Mouse (Mus musculus) activated CD4-positive, CD25-positive, alpha-beta regulatory T cell, adult 4 months (primary cell): ENCODE data around the gene Mctp1. TPM values are rescaled to one million over a fixed set of nuclear protein-coding genes. Genes with fewer than 3 reads are reported as not detected.
"Not testable (repeated sequence)": the region's sequence is repeated elsewhere in the genome, so short reads cannot be mapped to it uniquely, and the experiment has no call there.

Source experiments
- ATAC-seq: one replicate; pipeline ENCODE4 v1.8.0; 2017
- polyA plus RNA-seq, 2 experiments: library from polyadenylated mRNA; unstranded; fragments of 100-300 nt; shearing (Covaris generic); gene quantifications; one replicate each; pipeline ENCODE4 v1.2.1; 2017

Gene Mctp1
- polyA plus RNA-seq, 2 experiments from 2014 or later: 7.9 to 13.6 TPM

GRCm38 (mm10) chr13:76482998-76483397 is 98.7 kb downstream of the Mctp1 start:
- no peak for ATAC-seq

- no peak for ATAC-seq
Measured at GRCm38 (mm10) chr13:76484086-76484709, 99.9 kb downstream of the Mctp1 start.

- ATAC-seq: no peak
Measured at GRCm38 (mm10) chr13:76515896-76516295, 131.6 kb downstream of the Mctp1 start.

GRCm38 (mm10) chr13:76523170-76523569 is 138.8 kb downstream of the Mctp1 start:
- ATAC-seq: no peak

DNA sequence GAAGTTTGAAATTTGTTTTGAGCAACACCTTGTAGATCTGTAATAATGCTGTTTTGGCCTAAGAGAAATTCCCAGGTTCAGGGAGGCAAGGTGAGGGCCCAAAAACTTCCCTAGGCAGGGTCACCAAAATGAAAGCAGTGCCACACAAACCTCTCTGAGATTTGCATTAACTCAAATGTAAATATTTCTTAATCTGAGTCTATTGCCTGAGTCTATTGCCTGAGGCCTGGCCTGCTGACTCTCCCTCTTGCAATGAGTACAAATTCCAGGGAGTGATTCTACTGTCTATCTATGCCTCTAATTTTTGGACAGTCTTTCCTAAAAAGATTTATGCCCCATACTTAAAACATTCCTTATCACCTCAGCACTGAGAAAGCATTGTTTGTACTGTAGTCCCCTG is 143.0 kb downstream of the Mctp1 start:
- no peak for ATAC-seq

DNA sequence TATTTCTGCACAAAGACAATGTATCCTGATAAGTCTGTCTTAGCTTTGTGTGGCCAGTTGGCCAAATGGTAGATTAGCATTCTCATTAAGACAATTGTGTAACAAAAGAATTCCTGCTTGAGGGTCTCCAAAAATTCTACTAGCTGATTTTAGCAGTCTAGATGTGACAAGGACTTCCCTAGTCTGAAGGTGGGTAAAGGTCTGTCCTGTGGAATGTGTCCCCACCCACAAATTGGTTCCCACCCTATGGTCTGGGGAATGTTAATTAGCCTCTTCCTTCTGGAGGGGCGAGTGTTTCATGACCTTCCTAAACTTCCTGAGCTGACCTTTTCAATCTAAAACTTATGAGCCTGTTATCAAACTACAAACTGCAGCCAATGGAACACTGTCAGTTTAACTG is 143.4 kb downstream of the Mctp1 start:
- no peak for ATAC-seq

DNA sequence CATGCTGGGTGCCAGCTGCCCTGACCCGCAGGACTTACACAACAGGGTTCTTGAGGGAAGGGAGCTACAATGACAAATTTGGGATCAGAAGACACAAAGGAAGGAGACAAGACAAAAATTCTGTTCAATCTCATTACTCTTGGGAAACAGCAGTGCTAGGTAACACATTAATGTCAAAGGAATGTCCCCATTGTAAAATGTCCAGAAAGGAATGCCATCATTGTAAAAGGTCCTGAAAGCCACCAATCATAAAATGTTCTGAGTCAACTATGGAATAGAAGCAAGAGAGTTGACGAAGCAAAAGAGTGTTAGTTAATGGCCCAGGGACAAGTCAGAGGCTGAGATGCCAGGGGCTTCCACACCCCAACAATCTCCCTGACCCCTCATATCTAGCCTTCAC is 145.6 kb downstream of the Mctp1 start:
- ATAC-seq: no peak

- no peak for ATAC-seq
Measured at GRCm38 (mm10) chr13:76530867-76531504, 146.7 kb downstream of the Mctp1 start.

DNA sequence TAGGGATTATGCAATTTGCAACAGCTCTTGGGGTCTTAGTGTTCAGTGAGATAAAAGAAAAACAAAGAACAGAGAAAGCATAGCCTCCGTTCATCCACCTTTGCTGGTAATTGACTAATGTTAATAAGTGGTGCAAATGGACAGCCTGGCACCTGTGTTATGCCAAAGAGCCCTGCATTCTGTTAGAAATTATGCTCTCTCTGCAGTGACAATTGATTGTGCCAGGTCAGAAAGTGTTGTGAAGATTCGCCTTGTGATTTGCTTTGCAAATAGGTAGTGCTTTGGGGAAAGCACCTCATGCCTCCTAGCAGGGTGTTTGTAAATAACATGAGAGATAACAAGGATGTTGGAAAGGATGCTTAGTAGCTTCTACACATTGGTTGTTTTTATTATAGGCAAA is 163.5 kb downstream of the Mctp1 start:
- ATAC-seq: no peak

DNA sequence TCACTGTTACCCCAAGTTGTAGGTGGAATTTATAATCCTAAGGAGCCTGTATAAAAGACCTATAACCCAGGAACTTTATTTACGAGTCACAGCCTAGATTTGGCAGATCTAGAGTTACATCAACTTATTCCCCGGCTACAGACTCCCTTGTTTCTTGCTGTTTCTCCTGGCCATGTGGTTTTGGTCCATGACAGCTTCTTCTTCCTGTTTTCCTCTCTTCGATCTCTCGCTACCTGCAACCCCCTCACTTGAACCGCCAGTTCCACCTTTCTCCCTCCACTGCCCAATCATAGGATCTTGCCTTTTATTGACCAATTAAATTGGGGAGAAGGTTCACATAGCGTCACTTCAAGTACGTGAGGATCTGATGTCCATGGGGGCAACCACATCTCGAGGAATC is 176.6 kb downstream of the Mctp1 start:
- no peak for ATAC-seq

DNA sequence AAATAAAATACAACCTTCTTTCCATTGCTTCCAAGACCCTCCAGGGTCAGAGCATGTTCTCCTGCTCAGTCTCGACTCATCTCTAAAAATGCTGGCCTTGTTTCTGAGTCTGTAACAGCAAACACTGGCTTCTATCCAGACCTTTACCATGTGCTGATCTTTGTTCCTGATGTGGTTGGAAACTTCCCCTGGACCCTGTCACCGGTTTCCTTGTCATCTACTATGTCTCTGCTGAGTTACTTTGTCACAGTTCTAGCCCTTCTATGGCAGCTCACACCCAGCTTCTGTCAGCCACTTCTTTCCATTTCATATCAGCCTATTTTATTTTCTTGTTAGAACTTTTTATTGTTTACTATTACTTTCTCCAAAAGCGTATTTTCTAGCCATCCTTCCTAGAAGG is 177.3 kb downstream of the Mctp1 start:
- no peak for ATAC-seq

GRCm38 (mm10) chr13:76564061-76564460 is 179.7 kb downstream of the Mctp1 start:
- ATAC-seq: no peak

DNA sequence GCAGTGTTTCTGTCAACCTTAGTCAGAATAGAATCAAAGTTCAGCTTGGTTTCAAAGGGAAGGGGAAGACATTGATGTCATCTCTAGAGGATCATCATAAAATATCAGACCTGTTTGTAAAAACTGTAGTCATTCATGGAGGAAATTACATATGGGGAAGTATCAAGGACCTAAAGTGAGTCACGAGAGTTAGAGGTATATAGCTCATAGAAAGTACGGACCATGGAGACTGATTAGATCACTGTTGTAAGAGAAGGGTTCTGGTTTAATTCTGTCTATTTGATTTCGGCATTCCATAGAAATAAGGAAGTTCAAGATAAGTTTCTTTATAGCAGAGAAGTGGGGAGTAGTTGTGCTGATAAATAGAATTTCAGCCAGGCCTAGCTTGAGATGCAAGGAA is 181.7 kb downstream of the Mctp1 start:
- no peak for ATAC-seq

DNA sequence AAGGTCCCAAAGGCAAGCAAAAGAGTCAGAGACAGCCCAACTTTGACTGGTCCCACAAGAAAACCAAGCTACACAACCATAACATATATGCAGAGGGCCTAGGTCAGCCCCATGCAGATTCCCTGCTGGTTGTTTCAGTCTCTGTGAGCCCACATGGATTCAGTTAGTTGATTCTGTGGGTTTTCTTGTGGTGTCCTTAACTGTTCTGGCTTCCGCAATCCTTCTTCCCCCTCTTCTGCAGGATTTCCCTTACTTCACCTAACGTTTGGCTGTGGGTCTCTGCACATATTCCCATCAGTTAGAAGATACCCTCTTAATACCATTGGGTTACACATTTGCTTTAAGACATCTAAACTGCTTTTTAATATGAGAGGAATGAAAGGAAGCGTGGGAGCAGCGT is 183.1 kb downstream of the Mctp1 start:
- no peak for ATAC-seq

GRCm38 (mm10) chr13:76568569-76569211 is 184.4 kb downstream of the Mctp1 start:
- no peak for ATAC-seq

- peak; percentile 98 for ATAC-seq
Measured at GRCm38 (mm10) chr13:76579414-76579813, 195.1 kb downstream of the Mctp1 start.

- no peak for ATAC-seq
Measured at GRCm38 (mm10) chr13:76585447-76585846, 201.1 kb downstream of the Mctp1 start.

DNA sequence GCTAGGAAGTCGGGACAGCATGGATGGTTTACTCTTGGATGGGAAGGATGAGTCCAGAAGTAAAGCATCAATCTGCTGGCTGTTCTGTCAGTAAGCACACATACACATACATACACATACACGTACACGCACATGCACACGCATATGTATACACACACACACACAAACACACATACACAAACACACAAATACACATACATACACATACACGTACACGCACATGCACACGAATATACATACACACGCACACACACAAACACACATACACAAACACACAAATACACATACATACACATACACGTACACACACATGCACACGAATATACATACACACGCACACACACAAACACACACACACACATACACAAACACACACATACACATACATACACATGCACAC is 206.4 kb downstream of the Mctp1 start:
- not testable (repeated sequence) for ATAC-seq

DNA sequence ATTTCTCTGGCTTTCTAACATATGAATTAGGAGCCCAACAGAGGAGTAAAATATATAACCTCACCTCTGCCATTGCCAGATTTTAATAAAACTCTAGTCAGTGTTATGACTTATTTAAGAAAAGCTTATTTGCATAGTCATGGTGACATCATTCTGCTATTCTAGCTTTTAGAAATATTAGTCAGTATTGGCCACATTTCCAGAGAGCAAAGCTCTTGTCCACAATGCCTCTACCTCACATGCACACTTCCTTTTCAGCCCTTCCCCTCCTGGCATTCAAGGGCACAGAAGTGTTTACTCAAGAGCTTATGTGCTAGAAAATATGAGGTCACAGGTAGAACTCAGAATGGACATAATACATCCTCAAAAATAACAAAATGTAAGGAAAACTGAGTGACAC is 206.9 kb downstream of the Mctp1 start:
- ATAC-seq: no peak

- no peak for ATAC-seq
Measured at GRCm38 (mm10) chr13:76591692-76592091, 207.4 kb downstream of the Mctp1 start.

- ATAC-seq: no peak
Measured at GRCm38 (mm10) chr13:76592908-76593307, 208.6 kb downstream of the Mctp1 start.

GRCm38 (mm10) chr13:76597005-76597404 is 212.7 kb downstream of the Mctp1 start:
- ATAC-seq: no peak

DNA sequence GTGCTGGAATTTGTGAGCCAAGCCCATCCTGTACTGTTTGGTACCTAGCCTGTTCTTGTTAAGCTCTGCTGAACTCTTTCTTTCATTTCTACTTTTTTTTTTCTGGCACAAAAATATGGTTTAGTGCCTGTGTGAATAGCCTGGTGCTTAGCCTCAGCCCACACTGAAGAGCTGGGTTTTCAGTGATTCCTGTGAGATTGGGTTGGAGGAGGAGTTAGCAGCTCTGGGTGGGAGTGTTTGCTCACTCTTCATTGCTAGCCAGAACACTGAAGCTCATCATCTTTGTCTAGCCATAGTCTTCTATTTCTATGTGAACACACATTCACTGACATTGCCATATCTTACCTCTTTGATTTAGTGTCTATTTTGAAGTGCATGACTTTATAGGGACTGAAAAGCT is 225.1 kb downstream of the Mctp1 start:
- no peak for ATAC-seq

GRCm38 (mm10) chr13:76611499-76611898 is 227.2 kb downstream of the Mctp1 start:
- ATAC-seq: no peak
